Mouse (Mus musculus) kidney, adult 2 months (tissue): ENCODE results near the gene Slmap. TPM values are rescaled to one million over a fixed set of nuclear protein-coding genes. Genes with fewer than 3 reads are reported as not detected.

ENCODE experiments used
- DNase-seq: peaks from one replicate; pipeline ENCODE4 v3.0.0; 2021
- H3K27ac ChIP-seq: fragments of 200-500 bp; 2 replicates; pipeline ENCODE4 v1.5.1; 2012; ENCODE audit warnings: low read depth, low read length, control low read depth, inconsistent platforms; ENCODE audit not compliant: insufficient read depth
- H3K27me3 ChIP-seq: fragments of 200-500 bp; replicated peaks from 2 replicates; pipeline ENCODE4 v1.6.1; 2012; ENCODE audit warnings: mild to moderate bottlenecking, moderate library complexity, low read length, inconsistent platforms; ENCODE audit not compliant: control insufficient read depth, insufficient read depth
- H3K36me3 ChIP-seq: fragments of 200-500 bp; 2 replicates; pipeline ENCODE4 v1.6.1; 2012; ENCODE audit warnings: mild to moderate bottlenecking, moderate library complexity, low read length, inconsistent platforms; ENCODE audit not compliant: control insufficient read depth, insufficient read depth
- H3K4me1 ChIP-seq: fragments of 200-500 bp; 2 replicates; pipeline ENCODE4 v1.6.1; 2011; ENCODE audit warnings: low read length; ENCODE audit not compliant: control insufficient read depth, insufficient read depth
- H3K4me3 ChIP-seq: fragments of 200-500 bp; 2 replicates; pipeline ENCODE4 v1.5.1; 2011; ENCODE audit warnings: mild to moderate bottlenecking, low read depth, low read length, control low read depth; ENCODE audit not compliant: insufficient read depth
- CTCF ChIP-seq: fragments of 200-500 bp; conservative IDR thresholded peaks from 2 replicates; pipeline ENCODE4 v1.5.1; 2011; ENCODE audit warnings: low read depth, mild to moderate bottlenecking, control low read depth, low read length, moderate library complexity, mixed read lengths; ENCODE audit not compliant: insufficient read depth, insufficient read length
- POLR2A ChIP-seq: fragments of 200-500 bp; IDR thresholded peaks from one replicate; pipeline ENCODE4 v1.6.1; 2011; ENCODE audit warnings: low read depth, low read length, control low read depth
- WGBS: fragments of 180-500 bp; shearing (Covaris S2); methylation state at CpG from one replicate; pipeline ENCODE4 v1.1.7; 2018; 5-methylcytosine and 5-hydroxymethylcytosine counted together
- polyA plus RNA-seq: library from polyadenylated mRNA; depleted of rRNA; stranded (reverse); fragments of >200 nt; gene quantifications from 2 replicates; pipeline ENCODE4 v1.2.3, GENCODE M21; 2012

Gene Slmap
- polyA plus RNA-seq, 1 experiment = 19.3 TPM

- WGBS = 10% methylated on average over 19 of the region's 19 CpGs
- H3K4me1 ChIP-seq = peaks cover 31% of the 10 kb centered on the region
Measured at GRCm38 (mm10) chr14:26533267-26533666, 1.5 kb downstream of the Slmap start.

DNA sequence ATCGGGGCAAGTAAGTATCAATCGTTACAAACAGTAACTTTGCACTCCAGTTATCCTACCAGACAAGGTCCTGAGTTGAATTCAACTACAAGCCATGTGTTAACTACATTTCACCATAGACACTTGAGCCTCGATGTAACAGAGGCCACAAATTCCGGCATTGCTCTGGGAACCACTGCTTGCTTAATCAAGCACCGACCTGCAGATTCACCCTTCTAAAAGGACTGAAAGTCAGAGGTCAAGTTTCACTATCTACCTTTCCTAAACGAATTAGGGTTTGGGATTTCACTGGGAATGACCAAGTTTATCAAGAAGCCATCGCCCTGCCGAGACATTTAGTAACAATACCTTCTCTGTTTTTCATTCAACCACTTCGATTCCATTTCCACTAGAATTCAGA is 2.0 kb downstream of the Slmap start:
- Histone ChIP-seq H3K36me3 (no peaks in the 10 kb centered on the region), H3K4me1 (peaks cover 33% of the 10 kb centered on the region), H3K4me3 (peak overlapping the region; percentile 70), H3K27me3 (no peaks in the 10 kb centered on the region), H3K27ac (no peak overlapping the region; the same call in 1 of the 2 replicates)
- 36% methylated on average over 9 of the region's 9 CpGs for WGBS
- no peak for DNase-seq
- TF ChIP-seq CTCF = no peak
- TF ChIP-seq POLR2A = no peak

More at GRCm38 (mm10) chr14:26533267-26533666, 1.5 kb downstream of the Slmap start:
- TF ChIP-seq CTCF (no peak), POLR2A (no peak)
- Histone ChIP-seq H3K27me3 (no peaks in the 10 kb centered on the region), H3K27ac (peak overlapping the region; percentile 3; the same call in 1 of the 2 replicates), H3K36me3 (no peaks in the 10 kb centered on the region), H3K4me3 (peak overlapping the region; percentile 70)
- peak; percentile 30 for DNase-seq

- TF ChIP-seq CTCF (no peak), POLR2A (no peak)
- H3K4me1 ChIP-seq = peaks cover 37% of the 10 kb centered on the region
- no peak for DNase-seq
- no peaks in the 10 kb centered on the region for H3K36me3 ChIP-seq
- no peak overlapping the region for H3K27ac ChIP-seq
- WGBS = 44% methylated on average over 10 of the region's 10 CpGs
- no peaks in the 10 kb centered on the region for H3K27me3 ChIP-seq
- no peak overlapping the region for H3K4me3 ChIP-seq
Measured at GRCm38 (mm10) chr14:26531410-26532313, 3.1 kb downstream of the Slmap start.

DNA sequence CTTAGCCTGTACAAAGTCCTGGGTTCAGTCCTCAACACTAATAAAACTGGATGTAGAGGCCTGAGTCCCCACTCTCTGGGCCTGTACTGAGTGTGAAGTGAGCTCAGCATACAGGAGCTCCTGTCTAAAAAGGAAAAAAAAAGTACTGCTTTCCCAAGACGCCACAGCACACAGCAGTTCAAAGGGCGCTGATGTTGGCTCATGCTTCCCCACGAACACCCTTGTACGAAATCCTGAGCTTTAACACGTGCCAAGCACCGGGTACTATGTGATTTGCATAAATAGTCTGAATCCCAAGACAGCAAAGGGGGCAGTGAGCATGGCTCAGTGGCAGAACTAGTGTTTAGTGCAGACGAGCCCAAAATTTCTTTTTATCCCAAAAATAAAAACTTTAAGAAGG is 4.4 kb downstream of the Slmap start:
- peak; percentile 91 for DNase-seq
- H3K4me3 ChIP-seq = no peak overlapping the region
- 14% methylated on average over 7 of the region's 7 CpGs for WGBS
- no peaks in the 10 kb centered on the region for H3K36me3 ChIP-seq
- peaks cover 42% of the 10 kb centered on the region for H3K4me1 ChIP-seq
- H3K27ac ChIP-seq = peak overlapping the region; percentile 51
- TF ChIP-seq POLR2A = no peak
- no peak for TF ChIP-seq CTCF
- no peaks in the 10 kb centered on the region for H3K27me3 ChIP-seq

GRCm38 (mm10) chr14:26528296-26528695 is 6.4 kb downstream of the Slmap start:
- no peak for TF ChIP-seq CTCF
- no peak for TF ChIP-seq POLR2A
- H3K4me3 ChIP-seq = no peak overlapping the region
- H3K27ac ChIP-seq = no peak overlapping the region
- H3K4me1 ChIP-seq = peaks cover 41% of the 10 kb centered on the region
- DNase-seq = no peak
- no peaks in the 10 kb centered on the region for H3K27me3 ChIP-seq
- H3K36me3 ChIP-seq = no peaks in the 10 kb centered on the region; the same call in 1 of the 2 replicates
- WGBS = 68% methylated on average over 2 of the region's 2 CpGs

GRCm38 (mm10) chr14:26525955-26526354 is 8.8 kb downstream of the Slmap start:
- peak; percentile 34 for DNase-seq
- no peaks in the 10 kb centered on the region; the same call in 1 of the 2 replicates for H3K36me3 ChIP-seq
- WGBS = 39% methylated on average over 3 of the region's 3 CpGs
- TF ChIP-seq CTCF (no peak), POLR2A (no peak)
- peaks cover 35% of the 10 kb centered on the region for H3K4me1 ChIP-seq
- no peak overlapping the region for H3K27ac ChIP-seq
- no peak overlapping the region for H3K4me3 ChIP-seq
- H3K27me3 ChIP-seq = no peaks in the 10 kb centered on the region

DNA sequence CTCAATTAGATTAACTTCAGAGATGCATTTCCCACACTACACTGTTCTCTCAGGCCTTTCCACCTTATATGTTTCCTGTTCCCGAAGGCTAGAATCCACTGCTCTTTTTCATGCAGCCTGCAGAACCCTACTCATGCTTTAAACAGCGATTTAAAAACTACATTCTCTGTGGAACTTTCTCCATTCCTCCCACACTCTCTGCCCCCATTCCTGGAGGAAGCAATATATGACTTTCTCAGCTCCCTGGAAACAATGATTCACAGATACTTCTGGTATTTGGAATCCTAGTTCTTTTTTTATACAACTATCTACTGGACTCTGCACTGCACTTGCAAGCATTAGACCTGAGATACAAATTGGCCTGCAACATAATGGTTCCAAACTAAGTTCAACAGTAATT is 11.6 kb downstream of the Slmap start:
- no peaks in the 10 kb centered on the region for H3K27me3 ChIP-seq
- DNase-seq = no peak
- no peaks in the 10 kb centered on the region; the same call in 1 of the 2 replicates for H3K36me3 ChIP-seq
- H3K4me1 ChIP-seq = peaks cover 15% of the 10 kb centered on the region; the same call in 1 of the 2 replicates
- no peak for TF ChIP-seq POLR2A
- TF ChIP-seq CTCF = no peak
- H3K4me3 ChIP-seq = no peak overlapping the region
- no peak overlapping the region; the same call in 1 of the 2 replicates for H3K27ac ChIP-seq
- WGBS = 26% methylated on average over 2 of the region's 2 CpGs
